Mouse (Mus musculus): ENCODE measurements around the gene Lhfpl4. TPM values are rescaled to one million over a fixed set of nuclear protein-coding genes. Genes with fewer than 3 reads are reported as not detected.

Gene Lhfpl4
- total and polyA plus RNA-seq, 3 experiments = 3.2 to 8.9 (median 7.1) TPM

GRCm38 (mm10) chr6:113154071-113154470 lies 41.1 kb downstream of the Lhfpl4 start:
- no peak for DNase-seq (ENCODE audit: extremely low read depth)
- no peak overlapping the region for H3K9ac ChIP-seq (ENCODE audit: insufficient read depth, low read depth)
- no peak overlapping the region for H3K27ac ChIP-seq (ENCODE audit: insufficient read depth, low read depth)
- no peaks in the 10 kb centered on the region for H3K4me1 ChIP-seq (ENCODE audit: control insufficient read depth in 1 of 2, insufficient read depth in 2 of 2)
- no peaks in the 10 kb centered on the region for H3K27me3 ChIP-seq (replicated peaks)
- dilution Hi-C loops (cut with MboI; ENCODE audit: extremely low pct_ligation_motif_present, extremely low pct_unique_long_range_greater_than_20kb, low sequenced_read_pairs) = no loop called here
- H3K4me2 ChIP-seq (ENCODE audit: insufficient read depth, low read depth, poor library complexity, severe bottlenecking) = no peak overlapping the region
- H3K4me3 ChIP-seq (replicated peaks in 1 of 3; ENCODE audit: low read depth in 2 of 3, low read length in 2 of 3, poor library complexity in 1 of 3) = no peak overlapping the region
- peaks cover 59 to 96% of the 10 kb centered on the region in 2 experiments for H3K36me3 ChIP-seq (replicated peaks in 1 of 2; ENCODE audit: control insufficient read depth in 1 of 2, insufficient read depth in 1 of 2, low read length in 1 of 2)
- no peaks in the 10 kb centered on the region for H3K9me3 ChIP-seq (replicated peaks; ENCODE audit: low read length)
- no peak for TF ChIP-seq KAT2A (IDR thresholded peaks at IDR 0.05; ENCODE audit: insufficient replicate concordance, low read length)
- in situ Hi-C loops (cut with MboI; ENCODE audit: low pct_ligation_motif_present, low pct_unique_long_range_greater_than_20kb, low sequenced_read_pairs) = no loop called here
- no peaks in the 10 kb centered on the region for H3K79me2 ChIP-seq (replicated peaks; ENCODE audit: control insufficient read depth, extremely low read depth, insufficient read depth, poor library complexity, severe bottlenecking)

GRCm38 (mm10) chr6:113145249-113145648 lies 49.9 kb downstream of the Lhfpl4 start:
- H3K36me3 ChIP-seq (replicated peaks in 1 of 2; ENCODE audit: control insufficient read depth in 1 of 2, insufficient read depth in 1 of 2, low read length in 1 of 2) = peaks cover 64 to 94% of the 10 kb centered on the region in 2 experiments
- TF ChIP-seq UBTF (IDR thresholded peaks at IDR 0.05; ENCODE audit: low read depth, low read length) = no peak
- TF ChIP-seq ZNF384 (IDR thresholded peaks at IDR 0.05; ENCODE audit: low read depth, low read length) = no peak
- TF ChIP-seq TCF12 (IDR thresholded peaks at IDR 0.05; ENCODE audit: low read depth, low read length) = no peak
- TF ChIP-seq ZMIZ1 (IDR thresholded peaks at IDR 0.05; ENCODE audit: low read depth, low read length) = no peak
- TF ChIP-seq IRF4 (IDR thresholded peaks at IDR 0.05; ENCODE audit: low read depth, low read length) = no peak
- no peak for TF ChIP-seq MYC (IDR thresholded peaks at IDR 0.05; ENCODE audit: low read depth, low read length)
- no peak for TF ChIP-seq ZC3H11A (IDR thresholded peaks at IDR 0.05; ENCODE audit: low read depth, low read length)
- TF ChIP-seq MAX (IDR thresholded peaks at IDR 0.05; ENCODE audit: low read length) = no peak
- no peak for TF ChIP-seq MXI1 (IDR thresholded peaks at IDR 0.05; ENCODE audit: low read depth, low read length)
- no peak for TF ChIP-seq NRF1 (IDR thresholded peaks at IDR 0.05; ENCODE audit: low read depth, low read length)
- no peak for TF ChIP-seq E2F4 (IDR thresholded peaks at IDR 0.05; ENCODE audit: insufficient replicate concordance, low read depth, low read length)
- no peak for TF ChIP-seq CTCF (conservative IDR thresholded peaks at IDR 0.05 in 1 of 2, IDR thresholded peaks at IDR 0.05 in 1 of 2; ENCODE audit: low read depth in 2 of 2, low read length in 2 of 2)
- no peak for TF ChIP-seq USF1 (IDR thresholded peaks at IDR 0.05; ENCODE audit: low read depth, low read length)
- H3K9me3 ChIP-seq (replicated peaks; ENCODE audit: low read length) = no peaks in the 10 kb centered on the region
- H3K4me3 ChIP-seq (replicated peaks in 1 of 3; ENCODE audit: low read depth in 2 of 3, low read length in 2 of 3, poor library complexity in 1 of 3) = no peak overlapping the region
- no peak for DNase-seq (ENCODE audit: extremely low read depth)
- peaks cover 2% of the 10 kb centered on the region; the same call in 1 of the 2 replicates for H3K79me2 ChIP-seq (replicated peaks; ENCODE audit: control insufficient read depth, extremely low read depth, insufficient read depth, poor library complexity, severe bottlenecking)
- H3K4me1 ChIP-seq (ENCODE audit: control insufficient read depth in 1 of 2, insufficient read depth in 2 of 2) = no peaks in the 10 kb centered on the region
- dilution Hi-C loops (cut with MboI; ENCODE audit: extremely low pct_ligation_motif_present, extremely low pct_unique_long_range_greater_than_20kb, low sequenced_read_pairs) = no loop called here
- in situ Hi-C loops (cut with MboI; ENCODE audit: low pct_ligation_motif_present, low pct_unique_long_range_greater_than_20kb, low sequenced_read_pairs) = no loop called here
- H3K4me2 ChIP-seq (ENCODE audit: insufficient read depth, low read depth, poor library complexity, severe bottlenecking) = no peak overlapping the region
- H3K27me3 ChIP-seq (replicated peaks) = no peaks in the 10 kb centered on the region
- no peak overlapping the region for H3K27ac ChIP-seq (ENCODE audit: insufficient read depth, low read depth)
- H3K9ac ChIP-seq (ENCODE audit: insufficient read depth, low read depth) = no peak overlapping the region

GRCm38 (mm10) chr6:113144764-113145163 lies 50.4 kb downstream of the Lhfpl4 start:
- no peak overlapping the region for H3K9ac ChIP-seq (ENCODE audit: insufficient read depth, low read depth)
- H3K36me3 ChIP-seq (replicated peaks in 1 of 2; ENCODE audit: control insufficient read depth in 1 of 2, insufficient read depth in 1 of 2, low read length in 1 of 2) = peaks cover 61 to 93% of the 10 kb centered on the region in 2 experiments
- H3K4me1 ChIP-seq (ENCODE audit: control insufficient read depth in 1 of 2, insufficient read depth in 2 of 2) = no peaks in the 10 kb centered on the region
- no peak overlapping the region for H3K27ac ChIP-seq (ENCODE audit: insufficient read depth, low read depth)
- TF ChIP-seq MAZ (IDR thresholded peaks at IDR 0.05; ENCODE audit: low read depth, low read length) = no peak
- TF ChIP-seq ZMIZ1 (IDR thresholded peaks at IDR 0.05; ENCODE audit: low read depth, low read length) = no peak
- no peak for TF ChIP-seq POLR2AphosphoS2 (IDR thresholded peaks at IDR 0.05; ENCODE audit: low read depth, low read length)
- TF ChIP-seq E2F4 (IDR thresholded peaks at IDR 0.05; ENCODE audit: insufficient replicate concordance, low read depth, low read length) = no peak
- TF ChIP-seq ZKSCAN1 (IDR thresholded peaks at IDR 0.05; ENCODE audit: borderline replicate concordance, low read depth, low read length) = no peak
- TF ChIP-seq JUN (IDR thresholded peaks at IDR 0.05; ENCODE audit: insufficient read depth, low read depth, low read length) = no peak
- TF ChIP-seq ZC3H11A (IDR thresholded peaks at IDR 0.05; ENCODE audit: low read depth, low read length) = no peak
- peaks cover 4% of the 10 kb centered on the region for H3K79me2 ChIP-seq (replicated peaks; ENCODE audit: control insufficient read depth, extremely low read depth, insufficient read depth, poor library complexity, severe bottlenecking)
- no peak overlapping the region for H3K4me2 ChIP-seq (ENCODE audit: insufficient read depth, low read depth, poor library complexity, severe bottlenecking)
- H3K4me3 ChIP-seq (replicated peaks in 1 of 3; ENCODE audit: low read depth in 2 of 3, low read length in 2 of 3, poor library complexity in 1 of 3) = no peak overlapping the region
- dilution Hi-C loops (cut with MboI; ENCODE audit: extremely low pct_ligation_motif_present, extremely low pct_unique_long_range_greater_than_20kb, low sequenced_read_pairs) = no loop called here
- H3K27me3 ChIP-seq (replicated peaks) = no peaks in the 10 kb centered on the region
- in situ Hi-C loops (cut with MboI; ENCODE audit: low pct_ligation_motif_present, low pct_unique_long_range_greater_than_20kb, low sequenced_read_pairs) = no loop called here
- no peaks in the 10 kb centered on the region for H3K9me3 ChIP-seq (replicated peaks; ENCODE audit: low read length)
- no peak for DNase-seq (ENCODE audit: extremely low read depth)

Data from CH12.LX (cell line).